Mouse (Mus musculus) forebrain, embryonic 11.5 days (tissue): ENCODE data around the gene Myo15b. TPM values are rescaled to one million over a fixed set of nuclear protein-coding genes. Genes with fewer than 3 reads are reported as not detected.

Source experiments
- ATAC-seq: fragments of 200-750 bp; cut with Nextera tagmentation; replicated peaks from 2 replicates; pipeline ENCODE4 v1.8.0; 2017; ENCODE audit warnings: moderate TSS enrichment; ENCODE audit not compliant: low FRiP score
- DNase-seq: peaks from one replicate; pipeline ENCODE4 v3.0.0-alpha.2; 2017; ENCODE audit warnings: low spot score
- H3K27ac ChIP-seq: fragments of 300-500 bp; sonication (generic); 2 replicates; pipeline ENCODE4 v1.5.1; 2014; ENCODE audit warnings: low read depth, low read length
- H3K27me3 ChIP-seq: fragments of 300-500 bp; sonication (generic); 2 replicates; pipeline ENCODE4 v1.6.1; 2014; ENCODE audit warnings: mild to moderate bottlenecking, low read length, mixed read lengths; ENCODE audit not compliant: control insufficient read depth, insufficient read depth
- H3K36me3 ChIP-seq: fragments of 300-500 bp; sonication (generic); 2 replicates; pipeline ENCODE4 v1.6.1; 2014; ENCODE audit warnings: mild to moderate bottlenecking, low read length, moderate library complexity, mixed read lengths; ENCODE audit not compliant: control insufficient read depth, insufficient read depth
- H3K4me1 ChIP-seq: fragments of 300-500 bp; sonication (generic); replicated peaks from 2 replicates; pipeline ENCODE4 v1.6.1; 2014; ENCODE audit warnings: low read length, mixed read lengths; ENCODE audit not compliant: control insufficient read depth, insufficient read depth
- H3K4me2 ChIP-seq: fragments of 300-500 bp; sonication (generic); 2 replicates; pipeline ENCODE4 v1.6.1; 2014; ENCODE audit warnings: low read depth, mild to moderate bottlenecking, low read length, moderate library complexity, mixed read lengths; ENCODE audit not compliant: severe bottlenecking
- H3K4me3 ChIP-seq: fragments of 300-500 bp; sonication (generic); 2 replicates; pipeline ENCODE4 v1.5.1; 2014; ENCODE audit warnings: low read depth, low read length
- H3K9ac ChIP-seq: fragments of 300-500 bp; sonication (generic); 2 replicates; pipeline ENCODE4 v1.6.1; 2014; ENCODE audit warnings: low read length
- H3K9me3 ChIP-seq: fragments of 300-500 bp; sonication (generic); 2 replicates; pipeline ENCODE4 v1.6.1; 2016; ENCODE audit warnings: low read length, mixed read lengths; ENCODE audit not compliant: control insufficient read depth
- WGBS: fragments of 180-500 bp; shearing (Covaris S2); extraction: QIAGEN DNeasy Blood & Tissue Kit; methylation state at CpG from one replicate; pipeline ENCODE4 v1.1.7; 2014; 5-methylcytosine and 5-hydroxymethylcytosine counted together
- polyA plus RNA-seq: library from polyadenylated mRNA; unstranded; fragments of >200 nt; fragmentation: Nextera tagmentation; extraction: Ambion mirVana; gene quantifications from 2 replicates; pipeline ENCODE4 v1.2.1, GENCODE M21; 2014

Myo15b gene
- polyA plus RNA-seq, 1 experiment from 2014 or later, result not detected

DNA sequence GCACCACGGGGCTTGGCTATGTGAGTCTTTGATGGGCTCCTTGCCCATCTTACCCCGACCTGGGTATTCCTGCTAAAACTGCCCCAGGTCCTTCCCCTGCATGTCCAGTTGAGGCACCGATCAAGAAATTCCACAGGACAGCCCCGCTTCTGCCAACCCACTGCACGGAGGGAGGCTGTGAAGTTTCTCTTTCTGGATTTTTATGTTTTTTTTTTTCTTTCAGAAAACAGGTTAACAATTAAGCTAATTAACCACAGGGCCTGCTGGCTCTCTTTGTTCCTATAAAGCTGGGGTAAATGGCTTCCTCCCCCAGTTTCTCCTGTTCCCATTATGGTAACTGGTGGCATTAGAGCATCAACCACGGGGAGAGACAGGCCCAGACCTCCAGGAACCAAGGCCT, 24.2 kb upstream of the Myo15b start:
- no peak overlapping the region for H3K27ac ChIP-seq
- ATAC-seq, result no peak
- H3K9me3 ChIP-seq, result no peaks in the 10 kb centered on the region
- no peaks in the 10 kb centered on the region for H3K36me3 ChIP-seq
- H3K9ac ChIP-seq, result peak overlapping the region; percentile 23; the same call in 1 of the 2 replicates
- H3K4me3 ChIP-seq, result no peak overlapping the region
- no peak overlapping the region for H3K4me2 ChIP-seq
- no peaks in the 10 kb centered on the region; the same call in 1 of the 2 replicates for H3K27me3 ChIP-seq
- peaks cover 5% of the 10 kb centered on the region; the same call in 1 of the 2 replicates for H3K4me1 ChIP-seq
- WGBS, result 61% methylated on average over 6 of the region's 6 CpGs
- DNase-seq, result no peak

DNA sequence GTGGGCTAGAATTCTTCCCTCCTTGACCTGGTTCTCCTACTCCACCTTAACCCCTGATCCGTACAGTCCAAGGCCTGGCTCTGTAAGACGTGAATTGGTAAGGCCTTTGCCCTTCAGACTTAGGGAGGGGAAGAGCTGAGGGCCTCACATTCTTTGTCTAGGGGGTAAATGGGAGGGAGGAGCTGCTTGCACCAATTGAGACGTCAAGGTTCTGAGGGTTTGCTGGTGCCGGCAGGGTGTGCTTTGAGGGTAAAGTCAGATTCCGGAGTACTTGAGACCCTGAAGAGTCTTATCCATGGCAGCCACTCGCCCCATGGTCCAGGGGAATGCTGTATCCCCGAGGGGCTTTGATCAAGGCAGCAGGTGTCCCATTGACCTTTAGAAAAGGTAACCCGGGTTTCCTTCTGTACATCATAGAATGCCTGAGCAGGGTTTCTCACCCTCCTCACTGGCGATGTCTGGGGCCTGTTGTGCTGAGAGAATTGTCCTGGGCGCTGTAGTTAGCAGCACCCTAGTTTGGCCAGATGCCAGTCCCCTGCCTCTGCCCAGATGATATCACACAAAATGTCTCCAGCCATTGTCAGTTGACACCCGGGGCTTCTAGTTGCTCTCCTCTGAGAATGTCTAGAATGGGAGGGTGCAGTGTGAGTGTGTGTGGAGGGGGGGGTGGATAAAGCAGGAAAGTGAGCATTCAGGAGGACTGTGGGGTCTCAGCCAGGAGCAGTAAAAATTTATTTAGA, 21.4 kb upstream of the Myo15b start:
- Histone ChIP-seq H3K4me2 (no peak overlapping the region), H3K36me3 (no peaks in the 10 kb centered on the region), H3K9me3 (no peaks in the 10 kb centered on the region), H3K27ac (no peak overlapping the region), H3K4me3 (no peak overlapping the region), H3K9ac (no peak overlapping the region), H3K27me3 (no peaks in the 10 kb centered on the region; the same call in 1 of the 2 replicates), H3K4me1 (peaks cover 6% of the 10 kb centered on the region; the same call in 1 of the 2 replicates)
- DNase-seq, result no peak
- no peak for ATAC-seq
- 41% methylated on average over 11 of the region's 11 CpGs for WGBS

DNA sequence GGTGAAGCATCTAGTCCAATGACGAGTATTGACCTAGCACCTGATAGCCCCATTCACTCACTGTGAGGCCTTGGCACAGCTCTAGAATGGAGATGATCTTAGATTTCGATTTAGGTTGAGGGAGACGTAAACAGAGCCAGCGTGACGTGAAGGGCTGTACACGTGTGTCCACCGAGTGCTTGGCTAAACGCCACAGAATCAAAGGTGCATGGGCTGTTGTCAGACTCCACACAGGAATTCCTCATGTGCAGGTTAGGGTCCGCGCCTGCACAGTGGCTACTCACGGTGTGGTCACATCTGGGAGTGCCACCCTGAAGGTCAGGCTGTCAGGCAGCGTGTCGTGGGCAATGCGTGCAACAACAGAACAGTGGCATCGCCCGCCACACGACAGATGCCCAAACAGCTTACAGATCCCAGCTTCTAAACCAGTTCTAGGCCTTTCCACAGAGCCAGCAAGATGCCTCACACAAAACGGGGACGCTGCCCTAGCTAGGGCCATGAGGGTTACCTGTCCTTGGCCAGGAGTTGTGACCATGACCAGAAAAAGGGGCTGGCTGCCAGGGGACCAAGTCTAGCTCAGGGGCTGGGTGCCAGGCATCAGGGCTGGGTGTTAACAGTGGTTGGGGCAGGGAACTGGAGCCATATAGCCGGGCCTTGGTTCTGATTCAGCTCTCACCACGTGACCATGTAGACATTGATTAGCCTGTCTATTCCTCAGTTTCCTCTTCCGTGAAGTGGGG, 20.4 kb upstream of the Myo15b start:
- no peak overlapping the region for H3K9ac ChIP-seq
- ATAC-seq (no peak), DNase-seq (no peak)
- 92% methylated on average over 22 of the region's 22 CpGs for WGBS
- H3K36me3 ChIP-seq, result no peaks in the 10 kb centered on the region
- peaks cover 12% of the 10 kb centered on the region; the same call in 1 of the 2 replicates for H3K4me1 ChIP-seq
- H3K27me3 ChIP-seq, result no peaks in the 10 kb centered on the region; the same call in 1 of the 2 replicates
- H3K4me3 ChIP-seq, result no peak overlapping the region
- no peak overlapping the region for H3K27ac ChIP-seq
- H3K4me2 ChIP-seq, result no peak overlapping the region
- no peaks in the 10 kb centered on the region for H3K9me3 ChIP-seq

DNA sequence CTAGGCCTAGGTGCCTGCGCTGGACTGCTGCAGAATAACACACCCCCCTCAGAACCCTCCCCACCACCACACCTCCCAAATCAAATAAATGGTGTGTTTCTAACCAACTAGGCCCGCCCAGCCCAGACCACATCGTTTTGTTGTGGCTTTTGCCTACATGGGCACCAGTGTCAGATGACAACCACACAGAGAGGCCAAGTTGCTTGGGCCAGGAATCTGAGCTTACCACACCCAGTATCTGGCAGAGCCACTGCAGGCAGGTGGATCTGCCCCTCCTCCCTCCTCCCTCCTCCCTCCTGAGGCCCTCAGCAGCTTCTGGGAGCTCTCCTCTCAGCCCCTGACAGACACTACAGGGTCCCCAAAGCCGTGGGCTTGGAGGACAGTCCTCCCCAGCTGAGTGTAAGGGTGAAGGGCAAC, 19.3 kb upstream of the Myo15b start:
- H3K9ac ChIP-seq, result no peak overlapping the region
- WGBS, result 49% methylated on average over 4 of the region's 4 CpGs
- H3K4me2 ChIP-seq, result no peak overlapping the region
- peaks cover 12% of the 10 kb centered on the region; the same call in 1 of the 2 replicates for H3K4me1 ChIP-seq
- H3K4me3 ChIP-seq, result no peak overlapping the region
- ATAC-seq (no peak), DNase-seq (no peak)
- H3K36me3 ChIP-seq, result no peaks in the 10 kb centered on the region
- H3K27me3 ChIP-seq, result no peaks in the 10 kb centered on the region; the same call in 1 of the 2 replicates
- no peaks in the 10 kb centered on the region for H3K9me3 ChIP-seq
- H3K27ac ChIP-seq, result no peak overlapping the region

DNA sequence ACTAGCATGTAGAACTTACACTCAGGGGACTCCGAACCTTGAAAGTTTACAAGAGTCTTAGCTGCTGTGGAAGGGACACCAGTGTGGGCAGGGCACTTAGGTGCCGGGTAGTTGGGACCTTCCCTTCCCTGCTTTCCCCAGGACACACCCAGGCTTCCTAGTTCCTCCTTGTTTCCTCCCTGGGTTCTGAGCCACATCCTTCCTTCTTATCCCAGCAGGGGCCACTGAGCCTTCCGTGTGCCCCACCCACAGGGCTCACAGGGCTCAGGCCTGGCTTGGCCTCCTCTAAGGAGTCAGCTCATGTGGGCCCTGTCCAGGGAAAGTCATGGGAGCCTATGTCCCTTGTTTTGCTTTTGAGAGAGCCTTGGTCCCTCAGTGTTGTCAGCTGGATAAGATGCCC, 18.5 kb upstream of the Myo15b start:
- H3K4me1 ChIP-seq, result peaks cover 12% of the 10 kb centered on the region; the same call in 1 of the 2 replicates
- DNase-seq (no peak), ATAC-seq (no peak)
- 54% methylated on average over 3 of the region's 3 CpGs for WGBS
- no peak overlapping the region for H3K4me3 ChIP-seq
- H3K27me3 ChIP-seq, result no peaks in the 10 kb centered on the region; the same call in 1 of the 2 replicates
- H3K36me3 ChIP-seq, result no peaks in the 10 kb centered on the region
- no peaks in the 10 kb centered on the region for H3K9me3 ChIP-seq
- no peak overlapping the region for H3K4me2 ChIP-seq
- no peak overlapping the region for H3K9ac ChIP-seq
- H3K27ac ChIP-seq, result no peak overlapping the region

DNA sequence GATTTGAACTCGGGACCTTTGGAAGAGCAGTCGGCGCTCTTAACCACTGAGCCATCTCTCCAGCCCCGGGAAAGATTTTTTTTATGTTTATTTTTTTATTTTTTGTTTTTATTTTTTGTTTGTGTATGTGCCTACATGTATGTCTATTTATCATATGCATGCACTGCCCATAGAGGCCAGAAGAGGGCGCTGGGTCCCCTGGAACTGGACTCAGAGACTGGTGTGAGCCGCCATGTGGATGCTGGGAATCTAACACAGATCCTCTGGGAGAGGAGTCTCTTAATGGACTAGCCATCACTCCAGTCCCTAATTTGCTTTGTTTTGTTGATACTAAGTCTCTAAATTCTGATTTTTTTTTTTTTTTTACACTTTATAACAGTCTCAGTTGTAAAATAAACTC, 17.2 kb upstream of the Myo15b start:
- Histone ChIP-seq H3K27ac (no peak overlapping the region), H3K4me1 (peaks cover 11% of the 10 kb centered on the region; the same call in 1 of the 2 replicates)

DNA sequence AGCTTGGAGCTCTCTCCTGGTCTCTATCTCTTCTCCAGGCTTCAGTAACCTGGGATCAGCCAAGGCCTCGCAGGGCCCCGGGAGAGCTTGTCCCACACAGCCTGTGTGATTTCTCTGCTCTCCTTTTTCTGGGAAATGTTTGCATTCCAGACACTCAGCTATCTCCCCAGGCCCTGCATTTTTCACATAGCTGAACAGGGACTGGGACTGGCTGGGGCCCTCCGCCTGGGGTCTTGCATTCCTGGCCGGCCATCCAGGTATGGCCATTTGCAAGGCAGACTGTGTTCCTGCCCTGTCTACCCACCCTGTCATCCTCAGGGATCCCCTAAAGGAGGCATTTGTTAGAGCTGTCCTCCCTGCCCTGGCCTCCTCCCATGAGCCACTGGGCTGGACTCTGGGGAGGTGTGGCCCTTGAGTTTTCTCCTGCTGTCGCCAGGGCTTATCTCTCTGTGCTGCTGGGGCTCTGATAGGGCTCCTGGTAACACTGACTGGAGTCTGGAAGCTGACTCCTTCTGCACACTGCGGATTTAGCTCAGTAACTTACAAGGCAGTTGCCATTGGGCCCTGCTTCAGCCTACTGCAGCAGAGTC, 16.1 kb upstream of the Myo15b start:
- Histone ChIP-seq H3K4me3 (no peak overlapping the region), H3K27me3 (no peaks in the 10 kb centered on the region), H3K27ac (peak overlapping the region; percentile 15; the same call in 1 of the 2 replicates), H3K4me1 (peaks cover 7% of the 10 kb centered on the region; the same call in 1 of the 2 replicates), H3K9me3 (no peaks in the 10 kb centered on the region), H3K9ac (no peak overlapping the region), H3K36me3 (no peaks in the 10 kb centered on the region), H3K4me2 (no peak overlapping the region)
- 25% methylated on average over 6 of the region's 6 CpGs for WGBS
- DNase-seq, result peak; percentile 63
- ATAC-seq, result no peak

More for the DNA sequence above, 17.2 kb upstream of the Myo15b start:
- no peak overlapping the region for H3K4me3 ChIP-seq
- no peak overlapping the region for H3K9ac ChIP-seq
- no peak for ATAC-seq
- H3K27me3 ChIP-seq, result no peaks in the 10 kb centered on the region; the same call in 1 of the 2 replicates
- no peak overlapping the region for H3K4me2 ChIP-seq
- DNase-seq, result no peak
- WGBS, result 86% methylated on average over 6 of the region's 6 CpGs
- no peaks in the 10 kb centered on the region for H3K36me3 ChIP-seq
- H3K9me3 ChIP-seq, result no peaks in the 10 kb centered on the region

DNA sequence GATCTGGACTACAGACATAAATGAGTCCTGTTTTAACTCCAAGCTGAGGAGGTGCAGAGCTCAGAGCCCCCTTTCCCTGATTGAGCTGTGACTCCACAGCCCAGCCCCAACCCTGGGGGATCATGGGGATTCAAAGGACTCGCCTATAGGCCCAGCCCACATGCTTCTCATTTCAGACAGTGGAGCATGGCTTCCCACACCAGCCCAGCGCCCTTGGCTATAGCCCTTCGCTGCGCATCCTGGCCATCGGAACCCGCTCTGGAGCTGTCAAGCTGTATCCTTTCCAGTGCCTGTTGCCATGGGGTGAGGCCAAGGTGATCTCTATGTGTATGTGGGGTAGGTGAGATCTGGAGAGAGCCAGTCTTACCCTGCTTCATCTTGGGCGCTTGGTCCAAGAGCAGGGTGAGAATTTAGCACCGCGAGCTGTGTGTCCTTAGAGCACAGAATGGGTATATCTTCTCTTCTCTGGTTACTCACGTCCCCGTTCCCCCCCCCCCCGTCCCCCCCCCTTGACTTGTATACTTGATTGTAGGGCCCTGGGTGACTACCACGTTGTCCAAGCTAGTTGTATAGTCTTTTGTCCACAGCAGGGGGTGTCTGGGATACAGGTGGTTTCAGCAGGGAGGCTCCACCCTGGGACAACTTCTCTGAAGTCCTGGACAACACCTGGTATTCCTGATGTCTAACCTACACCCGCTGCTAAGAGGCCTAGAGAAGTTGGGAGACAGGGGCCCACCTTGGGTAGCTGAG, 14.9 kb upstream of the Myo15b start:
- WGBS, result 84% methylated on average over 11 of the region's 14 CpGs
- Histone ChIP-seq H3K4me2 (no peak overlapping the region), H3K4me1 (peaks cover 7% of the 10 kb centered on the region; the same call in 1 of the 2 replicates), H3K36me3 (no peaks in the 10 kb centered on the region), H3K27me3 (no peaks in the 10 kb centered on the region), H3K27ac (no peak overlapping the region), H3K4me3 (no peak overlapping the region), H3K9me3 (no peaks in the 10 kb centered on the region), H3K9ac (no peak overlapping the region)
- ATAC-seq (no peak), DNase-seq (no peak)
